Mouse (Mus musculus) heart, adult 8-10 months (tissue): ENCODE measurements around the gene Smc4. TPM values are rescaled to one million over a fixed set of nuclear protein-coding genes. Genes with fewer than 3 reads are reported as not detected.

Source experiments
- DNase-seq: peaks from one replicate; pipeline ENCODE4 v3.0.0; 2022; ENCODE audit warnings: low spot score
- total RNA-seq, 4 experiments: library from RNA; stranded (reverse); gene quantifications; 2 replicates each; pipeline ENCODE4 v1.2.4; 2022

The Smc4 gene
- 10 to 100 TPM; 10.0 to 12.2 (median 11.4) TPM for total RNA-seq

DNA sequence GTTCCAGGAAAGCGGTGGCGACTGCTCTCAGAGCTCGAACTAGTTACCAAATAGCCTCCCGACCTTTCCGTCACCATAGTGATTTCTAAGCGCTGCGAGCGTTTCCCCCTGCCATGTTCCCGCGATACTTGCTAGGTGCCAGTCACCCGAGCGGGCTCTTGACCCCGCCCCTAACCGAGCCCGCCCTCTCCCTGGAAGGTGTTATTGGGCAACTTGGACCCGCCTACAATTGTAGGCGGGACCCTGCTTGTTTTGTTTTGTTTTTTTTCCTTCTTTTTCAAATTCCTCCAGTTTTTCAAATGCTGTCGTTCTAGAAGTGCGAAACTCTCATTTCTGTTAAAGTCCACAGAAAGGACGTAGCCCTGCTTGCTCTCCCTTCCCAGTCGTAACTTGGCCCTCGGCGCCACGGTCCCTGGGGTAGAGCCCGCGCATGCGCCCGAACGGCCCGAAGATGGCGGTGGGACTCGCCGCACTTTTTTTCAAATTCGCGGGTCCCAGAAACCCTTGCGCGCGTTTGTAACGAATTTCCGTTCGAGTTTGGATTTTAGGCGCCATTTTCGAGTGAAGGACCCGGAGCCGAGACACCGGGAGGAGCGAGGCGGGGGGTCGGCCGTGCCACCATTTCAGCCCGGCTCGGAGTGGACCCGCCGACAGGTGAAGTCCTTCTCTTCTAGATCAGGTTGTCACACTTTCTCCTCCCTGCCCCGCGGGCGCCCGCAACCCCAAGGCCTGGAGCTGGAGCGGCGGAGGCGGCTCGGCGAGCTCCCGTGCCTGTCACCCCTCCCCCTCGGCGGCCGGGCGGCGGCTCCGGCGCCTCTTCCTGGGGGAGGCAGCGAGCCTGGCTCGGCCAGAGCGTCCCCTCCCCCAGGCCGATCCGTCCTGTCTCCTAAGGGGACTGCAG is at the start of gene Smc4, which contains the start of gene Ift80:
Gene Smc4, plus strand, starts transcription at position 302 of the 901 bp plus-strand sequence.
Gene Ift80, minus strand, starts transcription at position 134 of the 901 bp plus-strand sequence.
- DNase-seq: peak; percentile 98

GRCm38 (mm10) chr3:68956454-68956853 is 48.1 kb upstream of the Smc4 start:
- no peak for DNase-seq

GRCm38 (mm10) chr3:68957413-68957812 is 47.1 kb upstream of the Smc4 start:
- no peak for DNase-seq

- DNase-seq: no peak
These were observed 39.9 kb upstream of the Smc4 start for GRCm38 (mm10) chr3:68964682-68965081.

GRCm38 (mm10) chr3:68966527-68967285 is 37.8 kb upstream of the Smc4 start:
- no peak for DNase-seq

DNA sequence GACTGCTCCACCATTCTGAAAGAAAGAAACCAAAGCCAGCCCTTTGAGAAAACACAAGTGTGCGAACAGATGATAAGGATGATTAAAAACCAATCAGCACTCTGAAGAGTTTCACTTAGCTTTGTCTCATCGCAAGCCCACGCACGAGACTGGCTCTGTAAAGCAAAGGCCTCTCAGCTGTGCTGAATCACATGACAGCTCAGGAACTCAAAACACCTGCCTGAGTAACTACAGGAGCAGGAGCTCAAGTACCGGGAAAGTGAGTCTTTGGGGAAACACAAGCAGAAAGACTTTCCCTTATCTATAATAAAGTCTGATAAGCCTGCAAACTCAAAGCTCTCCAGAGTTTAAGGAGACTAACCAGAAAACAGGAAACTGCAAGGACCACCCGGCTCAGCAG is 37.1 kb upstream of the Smc4 start:
- no peak for DNase-seq

DNA sequence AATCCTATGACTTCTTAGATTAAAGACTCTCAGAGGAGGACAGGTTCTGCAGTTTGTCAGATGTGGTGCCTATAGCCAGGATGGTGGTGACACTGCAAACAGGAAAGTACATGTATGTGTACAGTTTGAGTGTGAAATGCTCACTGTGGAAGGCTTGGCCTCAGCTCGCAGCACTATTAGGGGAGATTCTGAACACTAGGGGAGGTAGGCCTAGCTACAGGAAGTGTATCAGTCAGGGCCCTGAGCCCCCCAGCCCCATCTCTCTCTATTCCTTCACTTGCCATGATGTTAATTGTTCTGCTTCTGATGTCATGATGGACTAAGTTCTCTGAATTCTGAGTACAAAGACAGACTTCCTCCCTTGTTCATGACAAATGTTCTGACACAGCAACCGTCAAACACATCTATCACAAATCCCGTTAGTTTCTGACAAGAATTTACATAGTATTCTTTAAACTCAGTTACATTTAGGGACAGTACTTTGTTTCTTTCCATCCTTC is 35.4 kb upstream of the Smc4 start:
- no peak for DNase-seq

GRCm38 (mm10) chr3:68973574-68973973 is 31.0 kb upstream of the Smc4 start:
- no peak for DNase-seq

- no peak for DNase-seq
These were observed 29.7 kb upstream of the Smc4 start for GRCm38 (mm10) chr3:68974639-68975532.

DNA sequence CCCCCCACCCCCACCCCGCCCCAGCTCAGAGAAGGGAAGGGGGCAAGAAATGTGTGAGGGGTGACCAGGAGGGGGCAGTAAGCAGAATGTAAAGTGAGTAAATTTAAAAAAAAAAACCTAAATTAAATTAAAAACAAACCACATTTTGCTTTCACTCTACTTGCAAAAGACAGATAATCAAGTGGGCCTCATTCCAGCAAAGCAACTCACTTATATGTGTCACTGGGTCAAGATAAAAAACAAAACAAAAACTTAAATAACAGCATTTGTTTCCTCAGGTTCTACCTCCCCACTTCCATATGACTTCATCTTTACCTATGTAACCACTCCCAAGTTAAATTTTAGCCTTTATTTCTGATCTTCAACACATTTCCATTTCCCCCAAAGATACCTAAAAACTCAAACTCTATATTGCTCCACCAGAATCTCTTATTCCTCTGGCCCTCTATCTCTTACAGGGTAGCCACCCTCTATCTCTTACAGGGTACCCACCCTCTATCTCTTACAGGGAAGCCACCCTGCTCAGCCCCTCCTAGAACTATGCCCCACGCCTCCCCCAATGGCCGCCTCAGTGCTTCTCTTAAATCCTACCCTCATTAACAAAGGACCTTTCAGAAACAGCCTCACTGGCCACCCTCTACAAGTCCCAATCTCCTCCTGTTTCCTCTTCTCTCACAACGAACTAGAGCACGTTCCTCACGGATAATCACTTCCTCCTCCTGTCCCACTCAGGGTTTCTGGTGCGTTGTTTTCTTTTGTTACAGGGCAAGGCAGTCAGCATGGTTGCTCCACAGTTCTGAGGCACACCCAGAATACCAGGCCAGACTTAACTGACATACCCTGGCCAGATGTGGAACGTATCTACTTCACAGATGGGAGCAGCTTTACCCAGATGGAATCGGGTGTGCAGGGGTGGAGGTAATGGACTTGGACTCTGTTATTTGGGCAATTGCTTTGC is 28.7 kb upstream of the Smc4 start:
- DNase-seq: no peak

- DNase-seq: no peak
These were observed 26.8 kb upstream of the Smc4 start for GRCm38 (mm10) chr3:68977696-68978095.

DNA sequence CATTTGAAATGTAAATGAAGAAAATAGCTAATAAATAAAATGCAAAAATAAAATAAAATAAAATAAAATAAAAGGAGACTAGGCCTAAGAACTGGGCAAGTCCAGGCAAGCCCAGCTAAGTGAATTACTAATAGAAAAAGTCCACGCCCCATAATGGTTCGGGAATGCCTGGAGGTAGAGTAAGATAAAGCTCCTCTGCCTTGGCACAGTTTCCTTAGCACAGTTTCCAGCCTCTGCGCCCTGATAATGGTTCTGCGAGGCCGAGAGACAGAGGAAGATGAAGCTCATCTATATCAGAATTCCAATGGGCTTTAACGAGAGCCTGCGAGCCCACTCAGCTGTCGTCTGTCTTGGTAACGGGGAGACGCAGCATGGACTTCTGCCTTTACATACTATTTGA is 25.4 kb upstream of the Smc4 start:
- DNase-seq: no peak

DNA sequence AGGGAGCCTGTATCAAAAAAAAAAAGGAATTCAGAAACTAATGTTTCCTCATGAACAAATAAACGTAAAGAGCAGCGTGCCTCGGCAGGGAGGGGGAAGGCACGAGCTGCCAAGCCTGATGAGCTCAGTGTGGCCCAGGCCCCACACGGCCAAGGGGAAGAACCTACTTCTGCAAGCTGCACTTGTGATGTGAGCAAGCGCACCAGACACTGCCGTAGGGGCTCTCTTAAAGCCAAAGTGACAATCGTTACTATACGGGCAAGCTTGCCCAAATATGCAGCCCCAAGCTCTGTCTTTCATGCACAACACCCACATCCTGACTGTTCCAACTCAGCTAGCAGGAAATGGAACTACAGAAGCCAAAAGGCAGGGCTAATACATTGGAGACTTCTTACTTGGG is 23.6 kb upstream of the Smc4 start:
- DNase-seq: peak; percentile 3

DNA sequence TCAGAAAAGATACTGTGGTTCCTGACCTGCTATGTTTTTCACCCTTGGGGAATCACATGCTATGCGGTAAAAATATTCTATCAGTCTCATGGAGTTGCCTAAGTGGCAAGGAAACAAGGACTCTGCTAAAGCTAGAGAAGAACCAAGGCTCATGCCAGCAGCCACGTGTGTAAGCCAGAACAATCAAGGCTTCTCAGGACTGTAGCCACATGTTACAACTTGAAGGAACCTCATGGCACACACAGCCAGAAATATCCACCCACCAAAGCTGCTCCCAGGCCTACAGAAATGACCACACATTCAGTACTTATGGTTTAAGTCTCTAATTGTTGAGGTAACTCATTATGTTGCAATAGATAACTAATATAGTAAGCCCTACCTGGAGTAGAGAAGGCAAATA is 18.0 kb upstream of the Smc4 start:
- DNase-seq: no peak

DNA sequence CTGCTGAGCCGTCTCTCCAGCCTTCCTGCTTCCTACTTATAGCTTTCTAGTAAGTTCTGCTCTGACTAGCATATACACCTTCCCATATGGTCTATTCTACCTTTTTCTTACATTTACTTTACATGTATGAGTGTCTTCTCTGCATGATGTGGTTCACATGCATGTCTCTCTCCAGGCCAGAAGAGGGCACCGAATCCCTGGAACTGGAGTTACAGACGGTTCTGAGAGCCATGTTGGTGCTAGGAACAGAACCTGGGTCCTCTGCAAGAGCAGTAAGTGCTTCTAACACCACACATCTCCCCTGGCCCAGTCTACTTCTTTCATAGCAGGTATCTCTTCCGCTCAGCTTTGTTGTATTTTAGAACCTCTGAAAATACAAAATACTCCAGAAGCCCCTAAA is 1.8 kb upstream of the Smc4 start:
- DNase-seq: no peak

- DNase-seq: no peak
These were observed 492 bp upstream of the Smc4 start for GRCm38 (mm10) chr3:69004055-69004436.

GRCm38 (mm10) chr3:69005338-69006245 is 1.1 kb downstream of the Smc4 start:
- DNase-seq: peak; percentile 40

DNA sequence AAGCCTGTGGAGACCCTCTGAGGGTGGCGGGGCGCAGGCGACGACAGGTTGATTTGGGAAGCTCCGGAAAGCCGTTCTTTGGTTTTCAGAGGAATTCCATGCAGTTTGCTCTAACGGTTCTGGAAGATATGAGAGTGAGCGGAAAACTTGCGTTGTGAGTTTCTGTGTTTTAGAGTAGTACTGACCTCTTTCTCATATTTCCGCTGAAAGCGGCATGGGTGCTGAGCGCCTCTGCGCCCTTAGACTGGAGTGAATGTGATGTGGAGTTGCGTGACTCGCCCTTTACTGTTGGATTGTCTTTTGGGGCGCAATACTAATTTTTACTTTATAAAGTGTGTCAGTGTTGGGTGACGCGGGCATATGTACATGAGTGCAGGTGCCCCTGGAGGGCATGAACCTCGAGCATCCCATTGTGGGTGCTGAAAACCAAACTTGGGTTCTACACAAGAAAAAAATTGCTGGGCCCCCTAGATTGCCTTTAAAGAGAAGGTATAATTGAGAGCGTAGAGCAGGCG is 1.8 kb downstream of the Smc4 start:
- DNase-seq: no peak

DNA sequence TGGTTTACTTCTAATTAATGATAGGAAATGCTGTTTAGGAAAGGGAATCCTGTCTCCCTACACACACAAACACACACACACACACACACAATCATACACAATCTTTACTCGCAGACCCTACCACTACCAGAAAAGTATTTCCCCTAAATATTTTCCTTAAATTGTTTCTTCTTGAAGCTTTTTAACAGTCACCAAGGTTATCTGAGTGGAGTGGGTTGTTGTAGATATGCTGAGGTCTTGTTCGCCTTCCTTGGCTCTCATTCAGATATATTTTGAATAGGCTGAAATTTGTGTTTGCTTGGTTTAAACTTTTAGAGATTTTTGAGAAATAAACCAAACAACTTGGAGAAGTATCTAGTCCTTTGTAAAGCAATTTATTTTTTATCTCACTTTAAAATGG is 4.3 kb downstream of the Smc4 start:
- no peak for DNase-seq
